31 mouse cellular contexts compared by ENCODE assay signal in the genomic region with DNA sequence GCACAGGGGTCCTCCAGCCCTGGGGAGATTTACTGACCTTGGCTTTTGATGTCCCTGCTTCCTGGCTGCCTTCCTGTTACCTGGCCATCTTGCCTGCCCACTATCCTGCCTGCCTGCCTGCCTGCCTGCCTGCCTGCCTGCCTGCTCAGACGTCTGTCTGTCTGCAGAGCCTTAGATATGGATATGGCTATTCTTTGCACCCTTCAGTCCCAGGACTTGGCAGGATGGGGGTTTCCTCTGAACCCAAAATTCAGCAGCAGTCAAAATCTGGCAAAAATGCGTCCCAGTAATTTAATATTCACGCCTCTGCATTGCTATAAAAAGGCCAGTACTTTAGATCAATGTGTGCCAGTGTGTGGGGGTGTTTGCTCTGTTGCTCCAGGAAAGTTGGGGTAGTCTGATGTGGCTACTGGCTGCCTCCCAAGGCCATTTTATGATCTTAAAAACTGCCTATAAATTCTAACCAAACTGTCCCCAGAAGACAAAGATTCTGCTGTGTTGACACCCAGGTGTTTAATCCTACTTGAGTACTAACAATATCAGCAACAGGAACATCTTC.
DNase-seq lines count a peak whose midpoint lies in the region; ATAC-seq and TF ChIP-seq lines count a peak whose summit lies in the region.
"Had no signal": no experiment of that assay in that cellular context is flagged by ENCODE, and none has a peak within 500 bp of the region (broad histone marks: within the 10 kb centered on the region; RNA-seq: fewer than 3 reads in every experiment).

No protein-coding gene starts in this region.

- H3K4me1 ChIP-seq in cortical plate, adult 2 months (ENCODE audit: control insufficient read depth, insufficient read depth, low read length): peaks cover 3% of the 10 kb centered on the region; the same call in 1 of the 2 replicates
- H3K4me1 ChIP-seq in embryonic facial prominence, embryonic 13.5 days: peaks cover 35% of the 10 kb centered on the region
- peaks cover 75% of the 10 kb centered on the region for H3K4me1 ChIP-seq in limb, embryonic 13.5 days

- no peak for ATAC-seq in embryonic facial prominence, embryonic 13.5 days (ENCODE audit: insufficient number of reproducible peaks, insufficient read depth, low FRiP score, low TSS enrichment, low read depth)
- ATAC-seq in limb, embryonic 13.5 days (ENCODE audit: low FRiP score, low read depth): no peak
- ATAC-seq: forebrain, embryonic 16.5 days; hindbrain, embryonic 16.5 days had no signal

- peak overlapping the region; percentile 74 for H3K27ac ChIP-seq in layer of hippocampus, adult 2 months
- peak overlapping the region; percentile 9; the same call in 1 of the 2 replicates for H3K27ac ChIP-seq in cortical plate, adult 2 months (ENCODE audit: insufficient read depth, low read length)
- 0 out of 2 replicates have a peak overlapping the region, but pooled peaks have one; percentile 22 for H3K27ac ChIP-seq in embryonic facial prominence, embryonic 13.5 days
- peak overlapping the region; percentile 61; the same call in 1 of the 2 replicates for H3K27ac ChIP-seq in limb, embryonic 13.5 days
- H3K27ac ChIP-seq: left cerebral cortex, adult 2 months; liver, embryonic 14.5 days; macrophage; neural tube, embryonic 15.5 days; stomach, postnatal 0 days had no signal

- no peak for TF ChIP-seq CTCF in layer of hippocampus, adult 2 months (conservative IDR thresholded peaks at IDR 0.05)
- TF ChIP-seq CTCF in cortical plate, adult 2 months (IDR thresholded peaks at IDR 0.05; ENCODE audit: extremely low read depth, insufficient read depth, low read length): no peak

- H3K27me3 ChIP-seq in embryonic facial prominence, embryonic 13.5 days: no peaks in the 10 kb centered on the region
- no peaks in the 10 kb centered on the region for H3K27me3 ChIP-seq in limb, embryonic 13.5 days
- H3K27me3 ChIP-seq: neural tube, embryonic 15.5 days had no signal

- H3K4me3 ChIP-seq in layer of hippocampus, adult 2 months: no peak overlapping the region
- H3K4me3 ChIP-seq in cortical plate, adult 2 months (ENCODE audit: insufficient read depth, low read length): no peak overlapping the region
- H3K4me3 ChIP-seq in embryonic facial prominence, embryonic 13.5 days: no peak overlapping the region
- H3K4me3 ChIP-seq in limb, embryonic 13.5 days: no peak overlapping the region
- H3K4me3 ChIP-seq: left cerebral cortex, adult 2 months; neural tube, embryonic 15.5 days had no signal

- H3K9me3 ChIP-seq in embryonic facial prominence, embryonic 13.5 days: no peaks in the 10 kb centered on the region
- H3K9me3 ChIP-seq in limb, embryonic 13.5 days: no peaks in the 10 kb centered on the region
- H3K9me3 ChIP-seq: neural tube, embryonic 15.5 days had no signal

- DNase-seq in layer of hippocampus, adult 2 months (ENCODE audit: low spot score in 2 of 2): peak; percentile 14 to 27
- DNase-seq in layer of hippocampus, postnatal 14 days (ENCODE audit: low spot score in 2 of 2): no peak
- DNase-seq in yolk sac, embryonic 10.5 days (ENCODE audit: low spot score): no peak
- DNase-seq in c-Kit-positive CD71-positive TER-119-positive erythroid progenitor cells, embryonic 14.5 days (ENCODE audit: low spot score): no peak
- DNase-seq: adrenal gland, postnatal 25 days; B cell, adult 2 months; cerebellum, adult 2 months; cerebellum, postnatal 14 days; gastrocnemius, postnatal 14 days; heart, adult 11 months; kidney, adult 8-10 months; kidney, postnatal 10 days; liver; lung, adult 2 months; lung, postnatal 10 days; midbrain, embryonic 14.5 days; retina, postnatal 1 day; spleen, adult 18-20 months; thymus, adult 2 months; thymus, postnatal 36 days had no signal

- H3K4me2 ChIP-seq in embryonic facial prominence, embryonic 13.5 days: no peak overlapping the region
- H3K4me2 ChIP-seq in limb, embryonic 13.5 days (replicated peaks): no peak overlapping the region
- H3K4me2 ChIP-seq: heart, embryonic 11.5 days; neural tube, embryonic 15.5 days had no signal

- no peak for TF ChIP-seq POLR2A in cortical plate, adult 2 months (IDR thresholded peaks at IDR 0.05; ENCODE audit: extremely low read depth, insufficient read depth, low read length)

- 44% methylated on average over 3 of the region's 3 CpGs for WGBS in embryonic facial prominence, embryonic 13.5 days
- 31% methylated on average over 3 of the region's 3 CpGs for WGBS in limb, embryonic 13.5 days

- H3K36me3 ChIP-seq in embryonic facial prominence, embryonic 13.5 days: no peaks in the 10 kb centered on the region
- H3K36me3 ChIP-seq in limb, embryonic 13.5 days: no peaks in the 10 kb centered on the region
- H3K36me3 ChIP-seq: neural tube, embryonic 15.5 days had no signal

- H3K9ac ChIP-seq in embryonic facial prominence, embryonic 13.5 days: no peak overlapping the region
- no peak overlapping the region for H3K9ac ChIP-seq in limb, embryonic 13.5 days
- H3K9ac ChIP-seq: liver, embryonic 14.5 days; neural tube, embryonic 15.5 days had no signal

Comparison
In these comparisons a context has a peak if more than half of its experiments do, and no peak if none do; other contexts are left out.
1. DNase-seq: peak in layer of hippocampus, adult 2 months (2 of 2); none in layer of hippocampus, postnatal 14 days (0 of 2), yolk sac, embryonic 10.5 days (single experiment) and c-Kit-positive CD71-positive TER-119-positive erythroid progenitor cells, embryonic 14.5 days (single experiment).
2. H3K27ac ChIP-seq: peak in every context shown above with its lines; median percentile 74 in layer of hippocampus, adult 2 months; 61 in limb, embryonic 13.5 days; 22 in embryonic facial prominence, embryonic 13.5 days; 9 in cortical plate, adult 2 months.